Mouse (Mus musculus) hindbrain, embryonic 14.5 days (tissue): ENCODE results near the gene Dip2c. TPM values are rescaled to one million over a fixed set of nuclear protein-coding genes. Genes with fewer than 3 reads are reported as not detected.

Experiments used
- ATAC-seq: fragments of 200-750 bp; cut with Nextera tagmentation; 2 replicates; pipeline ENCODE4 v1.8.0; 2017; ENCODE audit warnings: moderate number of reproducible peaks, mild to moderate bottlenecking, moderate TSS enrichment, moderate library complexity; ENCODE audit not compliant: low FRiP score
- DNase-seq: peaks from one replicate; pipeline ENCODE4 v3.0.0-alpha.2; 2015; ENCODE audit warnings: low spot score
- H3K27ac ChIP-seq: fragments of 300-500 bp; sonication (generic); 2 replicates; pipeline ENCODE4 v1.5.1; 2014; ENCODE audit warnings: mild to moderate bottlenecking, moderate library complexity
- H3K27me3 ChIP-seq: fragments of 300-500 bp; sonication (generic); 2 replicates; pipeline ENCODE4 v1.6.1; 2014; ENCODE audit warnings: mild to moderate bottlenecking, low read length, mixed read lengths; ENCODE audit not compliant: control insufficient read depth, insufficient read depth
- H3K36me3 ChIP-seq: fragments of 300-500 bp; sonication (generic); replicated peaks from 2 replicates; pipeline ENCODE4 v1.6.1; 2014; ENCODE audit not compliant: control insufficient read depth, insufficient read depth
- H3K4me1 ChIP-seq: fragments of 300-500 bp; sonication (generic); replicated peaks from 2 replicates; pipeline ENCODE4 v1.6.1; 2014; ENCODE audit warnings: antibody characterized with exemption, low read length, mixed read lengths; ENCODE audit not compliant: control insufficient read depth, insufficient read depth
- H3K4me2 ChIP-seq: fragments of 300-500 bp; sonication (generic); replicated peaks from 2 replicates; pipeline ENCODE4 v1.6.1; 2014; ENCODE audit warnings: mild to moderate bottlenecking, moderate library complexity
- H3K4me3 ChIP-seq: fragments of 300-500 bp; sonication (generic); replicated peaks from 2 replicates; pipeline ENCODE4 v1.5.1; 2014; ENCODE audit warnings: mild to moderate bottlenecking, low read length
- H3K9ac ChIP-seq: fragments of 300-500 bp; sonication (generic); 2 replicates; pipeline ENCODE4 v1.6.1; 2014
- H3K9me3 ChIP-seq: fragments of 300-500 bp; sonication (generic); 2 replicates; pipeline ENCODE4 v1.6.1; 2016; ENCODE audit warnings: low read length; ENCODE audit not compliant: control insufficient read depth
- WGBS: fragments of 180-500 bp; shearing (Covaris S2); extraction: QIAGEN DNeasy Blood & Tissue Kit; methylation state at CpG from one replicate; pipeline ENCODE4 v1.1.7; 2014; 5-methylcytosine and 5-hydroxymethylcytosine counted together
- polyA plus RNA-seq: library from polyadenylated mRNA; unstranded; fragments of >200 nt; fragmentation: Nextera tagmentation; extraction: Ambion mirVana; gene quantifications from 2 replicates; pipeline ENCODE4 v1.2.1, GENCODE M21; 2014

The Dip2c gene
- polyA plus RNA-seq, 1 experiment from 2014 or later, result 24.0 TPM

GRCm38 (mm10) chr13:9314099-9314712 lies 37.9 kb downstream of the Dip2c start:
- ATAC-seq (peak; percentile 51; the same call in 1 of the 2 replicates), DNase-seq (peak; percentile 34)
- Histone ChIP-seq H3K27ac (no peak overlapping the region), H3K9ac (no peak overlapping the region), H3K36me3 (no peaks in the 10 kb centered on the region), H3K27me3 (no peaks in the 10 kb centered on the region), H3K4me3 (no peak overlapping the region), H3K4me1 (peaks cover 6% of the 10 kb centered on the region), H3K4me2 (no peak overlapping the region), H3K9me3 (no peaks in the 10 kb centered on the region)
- WGBS, result 47% methylated on average over 2 of the region's 2 CpGs

- H3K36me3 ChIP-seq, result no peaks in the 10 kb centered on the region
- DNase-seq, result no peak
- no peak for ATAC-seq
- H3K9ac ChIP-seq, result no peak overlapping the region
- H3K27ac ChIP-seq, result no peak overlapping the region
- peaks cover 6% of the 10 kb centered on the region for H3K4me1 ChIP-seq
- no peaks in the 10 kb centered on the region for H3K9me3 ChIP-seq
- WGBS, result 66% methylated on average over 4 of the region's 4 CpGs
- H3K27me3 ChIP-seq, result no peaks in the 10 kb centered on the region
- no peak overlapping the region for H3K4me2 ChIP-seq
- no peak overlapping the region for H3K4me3 ChIP-seq
Observed at GRCm38 (mm10) chr13:9314713-9315112, 38.4 kb downstream of the Dip2c start.

GRCm38 (mm10) chr13:9319745-9320144 lies 43.4 kb downstream of the Dip2c start:
- H3K9me3 ChIP-seq, result no peaks in the 10 kb centered on the region
- H3K36me3 ChIP-seq, result no peaks in the 10 kb centered on the region
- ATAC-seq, result no peak
- no peak for DNase-seq
- no peak overlapping the region for H3K27ac ChIP-seq
- WGBS, result 93% methylated on average over 2 of the region's 2 CpGs
- no peak overlapping the region for H3K4me2 ChIP-seq
- no peaks in the 10 kb centered on the region; the same call in 1 of the 2 replicates for H3K4me1 ChIP-seq
- no peaks in the 10 kb centered on the region for H3K27me3 ChIP-seq
- no peak overlapping the region for H3K9ac ChIP-seq
- no peak overlapping the region for H3K4me3 ChIP-seq

- Histone ChIP-seq H3K4me1 (peaks cover 5% of the 10 kb centered on the region; the same call in 1 of the 2 replicates), H3K9me3 (no peaks in the 10 kb centered on the region), H3K27me3 (no peaks in the 10 kb centered on the region), H3K27ac (no peak overlapping the region), H3K4me2 (no peak overlapping the region), H3K36me3 (no peaks in the 10 kb centered on the region), H3K4me3 (no peak overlapping the region), H3K9ac (no peak overlapping the region)
- no peak for ATAC-seq
- DNase-seq, result no peak
- WGBS, result 76% methylated on average over 1 of the region's 1 CpGs
Observed at GRCm38 (mm10) chr13:9325262-9325661, 48.9 kb downstream of the Dip2c start.

- Histone ChIP-seq H3K9me3 (no peaks in the 10 kb centered on the region), H3K27ac (0 out of 2 replicates have a peak overlapping the region, but pooled peaks have one; percentile 4), H3K9ac (no peak overlapping the region), H3K4me3 (no peak overlapping the region), H3K4me2 (no peak overlapping the region), H3K27me3 (no peaks in the 10 kb centered on the region), H3K36me3 (no peaks in the 10 kb centered on the region), H3K4me1 (peaks cover 5% of the 10 kb centered on the region; the same call in 1 of the 2 replicates)
- ATAC-seq, result peak; percentile 62; the same call in 1 of the 2 replicates
- no peak for DNase-seq
- 53% methylated on average over 1 of the region's 1 CpGs for WGBS
Observed at GRCm38 (mm10) chr13:9329307-9329915, 53.1 kb downstream of the Dip2c start.

- Histone ChIP-seq H3K4me2 (no peak overlapping the region), H3K4me1 (peaks cover 5% of the 10 kb centered on the region; the same call in 1 of the 2 replicates), H3K27ac (no peak overlapping the region), H3K4me3 (no peak overlapping the region), H3K9ac (no peak overlapping the region), H3K27me3 (no peaks in the 10 kb centered on the region), H3K9me3 (no peaks in the 10 kb centered on the region), H3K36me3 (no peaks in the 10 kb centered on the region)
- DNase-seq (no peak), ATAC-seq (no peak)
Observed at GRCm38 (mm10) chr13:9333187-9333586, 56.9 kb downstream of the Dip2c start.

GRCm38 (mm10) chr13:9340293-9340692 lies 64.0 kb downstream of the Dip2c start:
- no peak for ATAC-seq

GRCm38 (mm10) chr13:9342696-9343095 lies 66.4 kb downstream of the Dip2c start:
- Histone ChIP-seq H3K27ac (no peak overlapping the region), H3K9me3 (no peaks in the 10 kb centered on the region), H3K27me3 (no peaks in the 10 kb centered on the region), H3K9ac (no peak overlapping the region), H3K4me3 (no peak overlapping the region), H3K4me2 (no peak overlapping the region), H3K36me3 (no peaks in the 10 kb centered on the region), H3K4me1 (no peaks in the 10 kb centered on the region)
- no peak for DNase-seq
- 93% methylated on average over 1 of the region's 1 CpGs for WGBS
- ATAC-seq, result no peak

More at GRCm38 (mm10) chr13:9340293-9340692, 64.0 kb downstream of the Dip2c start:
- Histone ChIP-seq H3K4me1 (no peaks in the 10 kb centered on the region), H3K4me3 (no peak overlapping the region), H3K27me3 (no peaks in the 10 kb centered on the region), H3K4me2 (no peak overlapping the region), H3K9ac (no peak overlapping the region), H3K36me3 (no peaks in the 10 kb centered on the region), H3K27ac (no peak overlapping the region), H3K9me3 (no peaks in the 10 kb centered on the region)
- 95% methylated on average over 4 of the region's 4 CpGs for WGBS
- no peak for DNase-seq

- Histone ChIP-seq H3K9me3 (no peaks in the 10 kb centered on the region), H3K36me3 (no peaks in the 10 kb centered on the region), H3K9ac (no peak overlapping the region), H3K4me1 (no peaks in the 10 kb centered on the region), H3K27ac (no peak overlapping the region), H3K4me3 (no peak overlapping the region), H3K27me3 (no peaks in the 10 kb centered on the region), H3K4me2 (no peak overlapping the region)
- DNase-seq (no peak), ATAC-seq (no peak)
- 84% methylated on average over 3 of the region's 3 CpGs for WGBS
Observed at GRCm38 (mm10) chr13:9347448-9347847, 71.1 kb downstream of the Dip2c start.
